Mouse (Mus musculus) MEL-GATA-1-ER (cell line): ENCODE data around the gene Zfp334.

Source experiments
- DNase-seq: peaks from one replicate; pipeline ENCODE4 v3.0.0-alpha.2; 2012; ENCODE audit warnings: low read depth; ENCODE audit errors: extremely low read depth

The Zfp334 gene

DNA sequence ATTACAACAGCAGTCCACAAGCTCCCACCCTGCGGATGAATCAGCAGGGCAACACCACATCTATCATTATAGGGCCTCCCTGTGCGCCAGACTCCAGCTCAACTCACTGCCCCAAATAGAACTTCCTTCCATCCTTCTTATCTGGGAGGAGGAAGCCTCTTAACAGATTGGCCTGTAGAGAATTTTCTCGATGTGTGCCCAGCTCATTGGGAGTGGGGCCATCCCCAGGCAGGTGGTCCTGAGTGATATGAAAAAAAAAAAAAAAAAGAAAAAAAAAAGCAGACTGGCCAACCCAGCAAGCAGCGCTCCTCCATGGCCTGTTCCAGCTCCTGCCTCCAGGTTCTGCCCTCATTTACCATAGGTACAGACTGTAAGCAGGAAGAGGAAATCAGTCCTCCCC, 12.1 kb downstream of the Zfp334 start:
- peak; percentile 66 for DNase-seq

DNA sequence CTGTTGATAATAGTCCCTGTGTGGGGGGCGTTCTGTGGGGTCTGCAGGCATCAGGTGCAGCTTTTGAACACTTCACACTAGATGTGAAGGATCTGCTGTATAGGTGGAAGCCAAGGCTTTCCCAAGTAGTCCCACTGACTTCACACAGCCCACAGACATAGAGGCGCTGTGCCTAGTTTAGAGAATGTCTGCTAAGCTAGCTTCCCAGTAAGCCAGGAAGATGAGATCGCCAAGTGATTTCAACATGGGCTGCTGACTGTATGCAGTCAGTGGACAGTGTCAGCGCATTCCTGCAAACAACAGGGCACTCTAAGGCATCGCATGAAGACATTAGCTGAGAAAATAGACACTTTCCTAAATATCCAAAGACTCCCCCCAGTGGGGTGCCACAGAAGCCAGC, 12.6 kb downstream of the Zfp334 start:
- DNase-seq: no peak

DNA sequence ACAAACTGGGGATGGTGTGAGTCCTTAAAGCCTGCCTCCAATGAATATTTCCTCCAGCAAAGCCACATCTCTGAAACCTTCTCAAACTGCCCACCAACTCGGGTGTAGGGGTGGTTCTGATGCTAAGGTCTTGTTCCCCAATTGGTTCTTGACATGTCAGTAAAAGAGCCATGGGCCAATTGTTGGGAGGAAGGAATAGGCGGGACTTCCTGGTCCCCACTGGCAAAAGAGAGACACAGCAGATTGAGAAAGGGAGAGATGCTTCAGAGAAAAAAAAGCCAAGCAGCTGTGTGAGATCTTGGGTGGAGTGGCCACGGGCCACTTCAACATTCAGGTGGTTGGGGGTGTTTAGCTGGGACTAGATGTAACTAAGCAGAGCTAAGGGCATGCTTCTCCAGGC, 17.0 kb downstream of the Zfp334 start:
- DNase-seq: peak; percentile 46

- peak; percentile 75 for DNase-seq
Measured at GRCm38 (mm10) chr2:165370348-165370747, 17.7 kb downstream of the Zfp334 start.

GRCm38 (mm10) chr2:165368496-165368895, 19.6 kb downstream of the Zfp334 start, which contains the start of gene Zfp663:
TSS of gene Zfp663 (minus strand) at chr2:165368729.
- no peak for DNase-seq

- DNase-seq: peak; percentile 45
Measured at GRCm38 (mm10) chr2:165367868-165368439, 20.1 kb downstream of the Zfp334 start.

GRCm38 (mm10) chr2:165367047-165367520, 21.0 kb downstream of the Zfp334 start:
- DNase-seq: peak; percentile 84

GRCm38 (mm10) chr2:165364334-165365091, 23.5 kb downstream of the Zfp334 start:
- DNase-seq: peak; percentile 44

GRCm38 (mm10) chr2:165363282-165363681, 24.8 kb downstream of the Zfp334 start:
- DNase-seq: no peak

DNA sequence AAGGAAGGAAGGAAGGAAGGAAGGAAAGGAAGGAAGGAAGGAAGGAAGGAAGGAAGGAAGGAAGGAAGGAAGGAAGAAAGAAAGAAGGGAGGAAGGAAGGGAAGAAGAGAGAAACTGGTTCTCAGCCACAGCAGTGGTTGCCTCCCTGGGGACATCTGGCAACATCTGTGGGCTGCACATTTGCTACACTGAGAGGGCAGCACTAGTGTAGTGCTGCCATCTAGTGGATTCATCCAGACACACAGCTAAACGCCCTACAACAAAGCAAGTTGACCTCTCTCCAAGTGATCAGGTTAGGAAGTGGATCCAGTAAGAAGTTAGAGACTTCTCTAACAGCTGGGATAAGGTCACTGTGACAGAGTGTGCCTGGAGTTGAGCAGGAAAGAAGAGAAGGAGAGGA, 27.2 kb downstream of the Zfp334 start:
- DNase-seq: peak; percentile 57

DNA sequence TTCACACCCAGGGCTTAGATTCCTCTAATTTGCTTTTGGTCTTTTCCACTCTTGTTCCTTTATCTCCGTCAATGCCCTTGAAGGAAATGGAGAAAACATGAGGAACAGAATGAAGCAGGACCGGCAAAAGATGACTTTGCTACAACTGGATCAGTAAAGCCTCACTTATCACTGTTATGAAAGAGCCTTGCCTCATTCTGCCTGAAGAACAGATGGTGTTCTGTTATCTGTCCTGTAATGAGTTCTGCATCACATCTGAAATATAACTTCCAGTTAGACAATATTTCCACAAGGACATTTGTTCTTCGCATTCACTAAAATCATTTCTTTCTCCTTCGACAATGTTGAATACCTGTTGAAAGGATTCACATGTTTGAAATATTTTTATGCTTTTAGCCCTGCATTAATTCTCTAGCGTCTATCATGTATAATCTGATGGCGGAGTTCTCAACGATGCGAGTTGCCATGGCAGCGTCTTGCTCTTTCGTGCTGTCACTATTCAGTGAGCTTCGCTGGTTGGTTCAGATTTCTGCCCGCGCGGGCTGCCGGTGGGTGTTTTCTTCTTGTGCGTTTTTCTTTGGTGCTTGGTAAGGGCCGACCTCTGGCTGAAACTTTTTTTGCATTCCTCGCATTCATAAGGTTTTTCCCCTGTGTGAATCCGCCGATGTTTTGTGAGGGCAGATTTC, 36.1 kb downstream of the Zfp334 start:
- no peak for DNase-seq

GRCm38 (mm10) chr2:165349466-165349865, 38.6 kb downstream of the Zfp334 start:
- DNase-seq: no peak

DNA sequence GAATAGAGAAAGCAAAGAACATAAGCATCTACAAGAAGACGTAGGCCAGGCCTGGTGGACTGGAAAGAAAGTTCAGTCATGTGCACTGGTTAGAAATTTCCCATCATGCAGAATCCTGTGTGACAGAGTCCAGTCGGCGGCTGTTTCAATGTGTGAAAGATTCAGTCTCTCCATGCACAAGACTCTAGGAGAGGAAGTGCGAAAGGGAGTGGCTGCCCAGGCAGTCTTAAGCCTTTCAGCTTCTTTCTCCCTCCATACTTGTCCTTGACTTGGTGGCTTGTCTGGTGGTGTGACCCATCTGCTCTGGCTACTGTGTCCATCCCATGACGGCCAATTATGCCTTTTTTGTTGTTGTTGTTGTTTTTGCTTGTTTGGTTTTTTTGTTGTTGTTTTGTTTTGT, 41.9 kb downstream of the Zfp334 start:
- DNase-seq: no peak

DNA sequence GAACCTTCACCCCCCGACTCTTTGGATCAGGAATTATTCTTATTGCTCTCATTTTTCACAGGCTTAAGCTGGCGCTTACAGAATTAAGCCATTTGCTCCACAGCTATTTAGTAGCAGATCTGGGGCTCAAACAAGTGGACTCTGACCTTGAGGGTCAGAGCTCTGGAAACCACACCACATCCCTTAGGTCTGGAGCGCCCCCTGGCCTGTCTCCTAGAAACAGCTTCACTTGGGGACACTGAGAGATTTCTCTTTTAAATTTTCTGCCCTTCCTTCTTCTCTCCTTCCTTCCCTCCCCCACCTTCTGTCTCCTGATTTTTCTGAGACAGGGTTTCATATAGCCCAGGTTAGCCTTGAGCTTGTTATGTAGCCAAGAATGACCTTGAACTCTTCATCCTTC, 50.9 kb downstream of the Zfp334 start:
- DNase-seq: no peak

- DNase-seq: peak; percentile 46
Measured at GRCm38 (mm10) chr2:165332610-165333210, 55.3 kb downstream of the Zfp334 start.

GRCm38 (mm10) chr2:165329703-165330102, 58.4 kb downstream of the Zfp334 start:
- peak; percentile 78 for DNase-seq

- DNase-seq: no peak
Measured at GRCm38 (mm10) chr2:165328746-165329145, 59.3 kb downstream of the Zfp334 start.

GRCm38 (mm10) chr2:165327386-165327785, 60.7 kb downstream of the Zfp334 start:
- peak; percentile 60 for DNase-seq

GRCm38 (mm10) chr2:165326304-165327190, 61.5 kb downstream of the Zfp334 start, which contains the start of gene Elmo2:
TSS of gene Elmo2 (minus strand) at chr2:165326479.
- peak; percentile 89 for DNase-seq

GRCm38 (mm10) chr2:165325521-165326303, 62.3 kb downstream of the Zfp334 start:
- DNase-seq: no peak
